Mouse (Mus musculus): ENCODE measurements around the gene Ubac1. TPM values are rescaled to one million over a fixed set of nuclear protein-coding genes. Genes with fewer than 3 reads are reported as not detected.

Ubac1 gene
- polyA plus RNA-seq, 1 experiment from 2014 or later = 96.9 TPM

GRCm38 (mm10) chr2:26019923-26020322 lies 1.6 kb downstream of the Ubac1 start:
- no peak overlapping the region for H3K27ac ChIP-seq
- WGBS = 81% methylated on average over 3 of the region's 3 CpGs
- H3K9me3 ChIP-seq = no peaks in the 10 kb centered on the region
- H3K4me3 ChIP-seq = peak overlapping the region; percentile 90
- no peak for DNase-seq (ENCODE audit: low spot score)
- H3K36me3 ChIP-seq = peaks cover 16% of the 10 kb centered on the region
- H3K4me1 ChIP-seq (replicated peaks) = peaks cover 20% of the 10 kb centered on the region
- H3K27me3 ChIP-seq (ENCODE audit: insufficient read depth, poor library complexity, severe bottlenecking) = no peaks in the 10 kb centered on the region

GRCm38 (mm10) chr2:26017326-26017725 lies 4.2 kb downstream of the Ubac1 start:
- DNase-seq (ENCODE audit: low spot score) = no peak
- 78% methylated on average over 4 of the region's 4 CpGs for WGBS
- Histone ChIP-seq H3K36me3 (peaks cover 42% of the 10 kb centered on the region), H3K4me3 (no peak overlapping the region), H3K27ac (no peak overlapping the region), H3K9me3 (no peaks in the 10 kb centered on the region), H3K4me1 (replicated peaks) (peaks cover 20% of the 10 kb centered on the region), H3K27me3 (ENCODE audit: insufficient read depth, poor library complexity, severe bottlenecking) (no peaks in the 10 kb centered on the region)

GRCm38 (mm10) chr2:26013674-26014073 lies 7.9 kb downstream of the Ubac1 start:
- H3K27ac ChIP-seq = no peak overlapping the region
- H3K4me1 ChIP-seq (replicated peaks) = no peaks in the 10 kb centered on the region
- no peaks in the 10 kb centered on the region for H3K27me3 ChIP-seq (ENCODE audit: insufficient read depth, poor library complexity, severe bottlenecking)
- 93% methylated on average over 3 of the region's 3 CpGs for WGBS
- H3K9me3 ChIP-seq = no peaks in the 10 kb centered on the region
- H3K4me3 ChIP-seq = no peak overlapping the region
- H3K36me3 ChIP-seq = peaks cover 78% of the 10 kb centered on the region
- no peak for DNase-seq (ENCODE audit: low spot score)

- Histone ChIP-seq H3K4me3 (no peak overlapping the region), H3K36me3 (peaks cover 100% of the 10 kb centered on the region)
- WGBS = 82% methylated on average over 1 of the region's 1 CpGs
These were observed 10.1 kb downstream of the Ubac1 start for GRCm38 (mm10) chr2:26011420-26011819.

GRCm38 (mm10) chr2:26002001-26002400 lies 19.5 kb downstream of the Ubac1 start:
- Histone ChIP-seq H3K4me1 (replicated peaks) (no peaks in the 10 kb centered on the region), H3K4me3 (no peak overlapping the region), H3K36me3 (peaks cover 90% of the 10 kb centered on the region), H3K27me3 (ENCODE audit: insufficient read depth, poor library complexity, severe bottlenecking) (no peaks in the 10 kb centered on the region), H3K9me3 (no peaks in the 10 kb centered on the region), H3K27ac (no peak overlapping the region)
- WGBS = 93% methylated on average over 2 of the region's 2 CpGs
- DNase-seq (ENCODE audit: low spot score) = no peak

More at GRCm38 (mm10) chr2:26011420-26011819, 10.1 kb downstream of the Ubac1 start:
- H3K9me3 ChIP-seq = no peaks in the 10 kb centered on the region
- DNase-seq (ENCODE audit: low spot score) = no peak
- no peaks in the 10 kb centered on the region for H3K4me1 ChIP-seq (replicated peaks)
- no peaks in the 10 kb centered on the region for H3K27me3 ChIP-seq (ENCODE audit: insufficient read depth, poor library complexity, severe bottlenecking)
- H3K27ac ChIP-seq = no peak overlapping the region

GRCm38 (mm10) chr2:26001136-26001535 lies 20.4 kb downstream of the Ubac1 start:
- DNase-seq (ENCODE audit: low spot score) = no peak
- Histone ChIP-seq H3K27me3 (ENCODE audit: insufficient read depth, poor library complexity, severe bottlenecking) (no peaks in the 10 kb centered on the region), H3K4me1 (replicated peaks) (no peaks in the 10 kb centered on the region), H3K27ac (no peak overlapping the region), H3K36me3 (peaks cover 88% of the 10 kb centered on the region), H3K4me3 (no peak overlapping the region), H3K9me3 (no peaks in the 10 kb centered on the region)
- 94% methylated on average over 5 of the region's 5 CpGs for WGBS

- no peak for DNase-seq (ENCODE audit: low spot score)
- Histone ChIP-seq H3K27me3 (ENCODE audit: insufficient read depth, poor library complexity, severe bottlenecking) (no peaks in the 10 kb centered on the region), H3K4me1 (replicated peaks) (no peaks in the 10 kb centered on the region), H3K4me3 (no peak overlapping the region), H3K27ac (no peak overlapping the region), H3K36me3 (peaks cover 58% of the 10 kb centered on the region), H3K9me3 (no peaks in the 10 kb centered on the region)
- WGBS = 93% methylated on average over 3 of the region's 3 CpGs
These were observed 23.8 kb downstream of the Ubac1 start for GRCm38 (mm10) chr2:25997716-25998115.

GRCm38 (mm10) chr2:25994791-25995190 lies 26.8 kb downstream of the Ubac1 start:
- Histone ChIP-seq H3K36me3 (peaks cover 31% of the 10 kb centered on the region), H3K9me3 (no peaks in the 10 kb centered on the region), H3K4me3 (no peak overlapping the region), H3K27ac (no peak overlapping the region), H3K4me1 (replicated peaks) (no peaks in the 10 kb centered on the region), H3K27me3 (ENCODE audit: insufficient read depth, poor library complexity, severe bottlenecking) (no peaks in the 10 kb centered on the region)
- DNase-seq (ENCODE audit: low spot score) = no peak
- WGBS = 88% methylated on average over 3 of the region's 3 CpGs

- no peak overlapping the region for H3K27ac ChIP-seq
These were observed 29.3 kb downstream of the Ubac1 start for GRCm38 (mm10) chr2:25992285-25992684.

GRCm38 (mm10) chr2:25989651-25990050 lies 31.9 kb downstream of the Ubac1 start:
- 93% methylated on average over 1 of the region's 1 CpGs for WGBS
- no peak overlapping the region for H3K27ac ChIP-seq

More at GRCm38 (mm10) chr2:25992285-25992684, 29.3 kb downstream of the Ubac1 start:
- H3K36me3 ChIP-seq = peaks cover 10% of the 10 kb centered on the region
- H3K27me3 ChIP-seq (ENCODE audit: insufficient read depth, poor library complexity, severe bottlenecking) = no peaks in the 10 kb centered on the region
- 80% methylated on average over 2 of the region's 2 CpGs for WGBS
- H3K9me3 ChIP-seq = no peaks in the 10 kb centered on the region
- H3K4me3 ChIP-seq = no peak overlapping the region
- DNase-seq (ENCODE audit: low spot score) = no peak
- H3K4me1 ChIP-seq (replicated peaks) = no peaks in the 10 kb centered on the region

GRCm38 (mm10) chr2:25987817-25988216 lies 33.7 kb downstream of the Ubac1 start:
- H3K4me3 ChIP-seq = no peak overlapping the region
- H3K27ac ChIP-seq = no peak overlapping the region
- WGBS = 87% methylated on average over 6 of the region's 6 CpGs
- H3K27me3 ChIP-seq (ENCODE audit: insufficient read depth, poor library complexity, severe bottlenecking) = peaks cover 7% of the 10 kb centered on the region; the same call in 1 of the 2 replicates
- peaks cover 11% of the 10 kb centered on the region for H3K4me1 ChIP-seq (replicated peaks)
- DNase-seq (ENCODE audit: low spot score) = no peak
- no peaks in the 10 kb centered on the region for H3K9me3 ChIP-seq
- no peaks in the 10 kb centered on the region for H3K36me3 ChIP-seq

More at GRCm38 (mm10) chr2:25989651-25990050, 31.9 kb downstream of the Ubac1 start:
- Histone ChIP-seq H3K4me1 (replicated peaks) (no peaks in the 10 kb centered on the region), H3K9me3 (no peaks in the 10 kb centered on the region), H3K36me3 (no peaks in the 10 kb centered on the region), H3K27me3 (ENCODE audit: insufficient read depth, poor library complexity, severe bottlenecking) (peaks cover 6% of the 10 kb centered on the region; the same call in 1 of the 2 replicates), H3K4me3 (no peak overlapping the region)
- DNase-seq (ENCODE audit: low spot score) = no peak

GRCm38 (mm10) chr2:25986601-25987000 lies 34.9 kb downstream of the Ubac1 start:
- no peaks in the 10 kb centered on the region for H3K36me3 ChIP-seq
- H3K27ac ChIP-seq = no peak overlapping the region
- peaks cover 17% of the 10 kb centered on the region for H3K4me1 ChIP-seq (replicated peaks)
- DNase-seq (ENCODE audit: low spot score) = no peak
- H3K9me3 ChIP-seq = no peaks in the 10 kb centered on the region
- WGBS = 57% methylated on average over 5 of the region's 5 CpGs
- H3K27me3 ChIP-seq (ENCODE audit: insufficient read depth, poor library complexity, severe bottlenecking) = peaks cover 7% of the 10 kb centered on the region; the same call in 1 of the 2 replicates
- H3K4me3 ChIP-seq = no peak overlapping the region

- peaks cover 7% of the 10 kb centered on the region; the same call in 1 of the 2 replicates for H3K27me3 ChIP-seq (ENCODE audit: insufficient read depth, poor library complexity, severe bottlenecking)
- H3K27ac ChIP-seq = peak within 1 kb of the TSS; percentile 98
- H3K4me1 ChIP-seq (replicated peaks) = peaks cover 38% of the 10 kb centered on the region
- DNase-seq (ENCODE audit: low spot score) = peak; percentile 100
- WGBS = under 1% methylated on average over 64 of the region's 64 CpGs
- peaks cover 18% of the 10 kb centered on the region for H3K36me3 ChIP-seq
- H3K4me3 ChIP-seq = peak within 1 kb of the TSS; percentile 95
- no peaks in the 10 kb centered on the region for H3K9me3 ChIP-seq
These were observed 38.2 kb downstream of the Ubac1 start, which contains the start of gene Camsap1 for GRCm38 (mm10) chr2:25983159-25983907. TSS of gene Camsap1 (minus strand) at chr2:25983282.
